Mouse (Mus musculus): ENCODE measurements around the gene Os9.

DNA sequence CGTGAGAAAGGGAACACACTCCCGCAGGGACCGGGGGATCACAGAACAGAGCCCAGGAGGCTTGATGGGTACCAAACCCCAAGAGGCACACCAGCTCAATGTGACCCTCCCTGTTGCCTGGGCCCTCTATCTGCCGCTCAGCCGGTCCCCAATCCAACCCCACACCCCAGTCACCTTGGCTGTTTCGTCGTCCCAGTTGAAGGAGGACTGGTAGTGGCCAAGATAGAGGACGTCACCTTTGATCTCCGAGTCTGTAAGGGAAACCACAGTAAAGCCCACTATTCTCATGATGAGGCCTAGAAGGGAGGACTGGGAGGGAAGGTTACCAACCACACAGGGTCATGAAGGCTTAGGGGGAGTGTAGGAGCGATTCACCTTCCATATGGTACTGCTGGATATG, 1.7 kb downstream of the Os9 start:
- no peak for TF ChIP-seq CTCF (conservative IDR thresholded peaks at IDR 0.05; ENCODE audit: low read length)
- no peak for TF ChIP-seq POU5F1 (IDR thresholded peaks at IDR 0.05; ENCODE audit: borderline replicate concordance, low read length)
